Mouse (Mus musculus): Measurements from ENCODE around the gene Eif3c. TPM values are rescaled to one million over a fixed set of nuclear protein-coding genes. Genes with fewer than 3 reads are reported as not detected.

Gene Eif3c
- total and polyA plus RNA-seq, 3 experiments = 233 to 819 (median 404) TPM

GRCm38 (mm10) chr7:126536466-126536865, 29.7 kb downstream of the Eif3c start:
- peaks cover 0 to 9% of the 10 kb centered on the region in 2 experiments; a peak in 1 of 4 replicates for H3K36me3 ChIP-seq (ENCODE audit: control insufficient read depth in 1 of 2, insufficient read depth in 2 of 2, low read length in 2 of 2)
- no peaks in the 10 kb centered on the region; the same call in 1 of the 2 replicates for H3K79me2 ChIP-seq (ENCODE audit: control insufficient read depth, insufficient read depth, low read length, poor library complexity)
- TF ChIP-seq TBP (IDR thresholded peaks at IDR 0.05; ENCODE audit: low read depth, low read length) (0 out of 2 replicates have a peak, but pooled peaks have one; percentile 1), MAX (IDR thresholded peaks at IDR 0.05; ENCODE audit: low read length) (no peak), CTCF (IDR thresholded peaks at IDR 0.05 in 2 of 3, conservative IDR thresholded peaks at IDR 0.05 in 1 of 3; ENCODE audit: control insufficient read depth in 1 of 3, insufficient read depth in 1 of 3, low read depth in 2 of 3, low read length in 3 of 3, poor library complexity in 1 of 3, severe bottlenecking in 1 of 3) (no peak), NELFE (IDR thresholded peaks at IDR 0.05; ENCODE audit: low read depth, low read length) (no peak), ZMIZ1 (IDR thresholded peaks at IDR 0.05; ENCODE audit: low read depth, low read length) (no peak), TAL1 (IDR thresholded peaks at IDR 0.05; ENCODE audit: low read length) (no peak), ZKSCAN1 (IDR thresholded peaks at IDR 0.05; ENCODE audit: low read depth, low read length) (no peak), ZNF384 (IDR thresholded peaks at IDR 0.05; ENCODE audit: low read depth, low read length) (no peak), MXI1 (IDR thresholded peaks at IDR 0.05; ENCODE audit: low read depth, low read length) (peak; percentile 3; the same call in 1 of the 2 replicates), EP300 (IDR thresholded peaks at IDR 0.05; ENCODE audit: low read depth in 1 of 2, low read length in 2 of 2) (no peak), USF2 (IDR thresholded peaks at IDR 0.05; ENCODE audit: borderline replicate concordance in 1 of 2, insufficient read depth in 1 of 2, low read depth in 1 of 2, low read length in 2 of 2) (no peak), ZC3H11A (IDR thresholded peaks at IDR 0.05; ENCODE audit: low read depth, low read length) (no peak), ELF1 (IDR thresholded peaks at IDR 0.05; ENCODE audit: low read depth, low read length) (no peak), ETS1 (IDR thresholded peaks at IDR 0.05; ENCODE audit: low read depth, low read length) (no peak), TCF12 (IDR thresholded peaks at IDR 0.05; ENCODE audit: low read depth, low read length) (no peak), CHD2 (IDR thresholded peaks at IDR 0.05; ENCODE audit: low read length) (no peak), NRF1 (IDR thresholded peaks at IDR 0.05; ENCODE audit: insufficient read depth, low read depth, low read length, poor library complexity, severe bottlenecking) (no peak), MYB (IDR thresholded peaks at IDR 0.05; ENCODE audit: low read depth, low read length) (no peak), USF1 (IDR thresholded peaks at IDR 0.05; ENCODE audit: low read depth, low read length) (no peak), JUND (IDR thresholded peaks at IDR 0.05; ENCODE audit: low read depth, low read length) (no peak), E2F4 (IDR thresholded peaks at IDR 0.05; ENCODE audit: borderline replicate concordance, low read depth, low read length) (no peak), POLR2A (IDR thresholded peaks at IDR 0.05; ENCODE audit: control insufficient read depth in 1 of 2, insufficient read depth in 1 of 2, low read depth in 1 of 2, low read length in 2 of 2, poor library complexity in 1 of 2) (no peak), POLR2AphosphoS2 (IDR thresholded peaks at IDR 0.05; ENCODE audit: low read length) (no peak), POLR2AphosphoS5 (IDR thresholded peaks at IDR 0.05; ENCODE audit: borderline replicate concordance, low read depth, low read length) (no peak), CHD1 (IDR thresholded peaks at IDR 0.05; ENCODE audit: low read depth, low read length) (peak; percentile 13; the same call in 1 of the 2 replicates), UBTF (IDR thresholded peaks at IDR 0.05; ENCODE audit: borderline replicate concordance, insufficient read depth, low read depth, low read length) (no peak), MAZ (IDR thresholded peaks at IDR 0.05; ENCODE audit: low read depth, low read length) (no peak)
- H3K9ac ChIP-seq (ENCODE audit: control insufficient read depth, low read depth, low read length, poor library complexity, severe bottlenecking) = peak overlapping the region; percentile 85
- H3K27ac ChIP-seq (ENCODE audit: control insufficient read depth, low read depth, low read length) = peak overlapping the region; percentile 5; the same call in 1 of the 2 replicates
- H3K4me3 ChIP-seq (ENCODE audit: control insufficient read depth in 1 of 2, insufficient read depth in 1 of 2, low read depth in 2 of 2, low read length in 2 of 2) = peak overlapping the region; percentile 70 to 73
- peak; percentile 46 for DNase-seq (ENCODE audit: low read depth, low spot score)
- no peaks in the 10 kb centered on the region for H3K27me3 ChIP-seq (ENCODE audit: control insufficient read depth in 1 of 2, insufficient read depth in 2 of 2, low read length in 2 of 2)
- H3K9me3 ChIP-seq (replicated peaks; ENCODE audit: insufficient read depth, low read length) = no peaks in the 10 kb centered on the region
- H3K4me1 ChIP-seq (ENCODE audit: control insufficient read depth in 1 of 2, insufficient read depth in 2 of 2, low read length in 2 of 2) = peaks cover 0 to 8% of the 10 kb centered on the region in 2 experiments; a peak in 2 of 4 replicates

Measured in MEL (cell line).